Mouse (Mus musculus) left cerebral cortex, postnatal 36 days (tissue): ENCODE measurements around the gene Prss45. TPM values are rescaled to one million over a fixed set of nuclear protein-coding genes. Genes with fewer than 3 reads are reported as not detected.

ENCODE experiments used
- total RNA-seq, 2 experiments: library from RNA; stranded (reverse); gene quantifications; 2 replicates each; pipeline ENCODE4 v1.2.3; 2021

Gene Prss45
- total RNA-seq, 2 experiments from 2014 or later, result 0.52 to 0.66 TPM

Other genes with a start within 250 kb of the Prss45 start
- 1 to 10 TPM; 2.2 TPM for gene Nradd, start 210.1 kb upstream of the Prss45 start, total RNA-seq
- gene Nbeal2, start 180.4 kb upstream of the Prss45 start, total RNA-seq, result 10 to 100 TPM in 1 of 2 experiments, 1 to 10 TPM in 1; 7.8 to 13.5 TPM
- gene Ccdc12, start 178.1 kb upstream of the Prss45 start, total RNA-seq, result 10 to 100 TPM; 56.1 to 60.8 TPM
- gene Myl3, start 92.7 kb upstream of the Prss45 start, total RNA-seq, result under 1 TPM in 1 of 2 experiments, not detected in 1; 0.59 TPM
- gene Pth1r, start 87.4 kb upstream of the Prss45 start, total RNA-seq, result 1 to 10 TPM; 4.6 to 7.1 TPM
- not detected for gene Prss42, start 36.4 kb upstream of the Prss45 start, total RNA-seq
- gene Prss44, start 20.6 kb upstream of the Prss45 start, total RNA-seq, result not detected
- under 1 TPM in 1 of 2 experiments, not detected in 1; 0.12 TPM for gene Prss43, start 7.9 kb upstream of the Prss45 start, total RNA-seq
- gene Prss46, start 9.9 kb downstream of the Prss45 start, total RNA-seq, result not detected
- gene Prss50, start 23.4 kb downstream of the Prss45 start, total RNA-seq, result under 1 TPM; 0.48 to 0.72 TPM
- gene Als2cl, start 45.3 kb downstream of the Prss45 start, total RNA-seq, result 10 to 100 TPM in 1 of 2 experiments, 1 to 10 TPM in 1; 6.9 to 13.7 TPM
- gene Tmie, start 45.5 kb downstream of the Prss45 start, total RNA-seq, result 1 to 10 TPM; 2.8 to 3.7 TPM
- gene Fam240a, start 82.3 kb downstream of the Prss45 start, total RNA-seq, result not detected
- under 1 TPM; 0.15 to 0.48 TPM for gene Tdgf1, start 111.6 kb downstream of the Prss45 start, total RNA-seq
- gene Lrrc2, start 117.0 kb downstream of the Prss45 start, total RNA-seq, result under 1 TPM; 0.32 to 0.93 TPM
- gene Rtp3, start 156.0 kb downstream of the Prss45 start, total RNA-seq, result under 1 TPM in 1 of 2 experiments, not detected in 1; 0.64 TPM
- gene Ltf, start 184.7 kb downstream of the Prss45 start, total RNA-seq, result under 1 TPM in 1 of 2 experiments, not detected in 1; 0.94 TPM
- gene Ccrl2, start 222.9 kb downstream of the Prss45 start, total RNA-seq, result under 1 TPM; 0.49 to 0.84 TPM